Mouse (Mus musculus) kidney, postnatal 4 days (tissue): ENCODE measurements around the gene March8.

Experiments used
- DNase-seq, 2 experiments: peaks; one replicate each; pipeline ENCODE4 v3.0.0; 2021; ENCODE audit warnings: mixed read lengths in 2 of 2

Gene March8

GRCm38 (mm10) chr6:116412546-116413325, 74.9 kb downstream of the March8 start:
- no peak for DNase-seq

GRCm38 (mm10) chr6:116415126-116415676, 77.4 kb downstream of the March8 start:
- no peak for DNase-seq

GRCm38 (mm10) chr6:116416000-116416552, 78.3 kb downstream of the March8 start:
- DNase-seq = no peak

GRCm38 (mm10) chr6:116417518-116418315, 79.9 kb downstream of the March8 start:
- peak; percentile 38 to 56 for DNase-seq

- no peak for DNase-seq
Observed at GRCm38 (mm10) chr6:116418487-116418886, 80.7 kb downstream of the March8 start.

GRCm38 (mm10) chr6:116419699-116420098, 81.9 kb downstream of the March8 start:
- no peak for DNase-seq

- no peak for DNase-seq
Observed at GRCm38 (mm10) chr6:116420271-116420670, 82.4 kb downstream of the March8 start.

- DNase-seq = no peak
Observed at GRCm38 (mm10) chr6:116422991-116423390, 85.2 kb downstream of the March8 start.

- DNase-seq = peak; percentile 65 to 69
Observed at GRCm38 (mm10) chr6:116423664-116424063, 85.8 kb downstream of the March8 start.

- DNase-seq = no peak
Observed at GRCm38 (mm10) chr6:116427552-116427951, 89.7 kb downstream of the March8 start.

GRCm38 (mm10) chr6:116428282-116428681, 90.5 kb downstream of the March8 start:
- DNase-seq = peak; percentile 43 to 49

- DNase-seq = no peak
Observed at GRCm38 (mm10) chr6:116438864-116439263, 101.0 kb downstream of the March8 start.

- DNase-seq = no peak
Observed at GRCm38 (mm10) chr6:116439531-116439930, 101.7 kb downstream of the March8 start.

GRCm38 (mm10) chr6:116440447-116440846, 102.6 kb downstream of the March8 start:
- no peak for DNase-seq

- DNase-seq = no peak
Observed at GRCm38 (mm10) chr6:116440849-116441248, 103.0 kb downstream of the March8 start.

GRCm38 (mm10) chr6:116455781-116456180, 118.0 kb downstream of the March8 start:
- peak in 1 of 2 experiments; percentile 11 for DNase-seq

GRCm38 (mm10) chr6:116456482-116456881, 118.7 kb downstream of the March8 start:
- DNase-seq = no peak

- no peak for DNase-seq
Observed at GRCm38 (mm10) chr6:116458728-116459127, 120.9 kb downstream of the March8 start.
